Mouse (Mus musculus) layer of hippocampus, postnatal 10 days (tissue): Measurements from ENCODE around the gene Ccl4. TPM values are rescaled to one million over a fixed set of nuclear protein-coding genes. Genes with fewer than 3 reads are reported as not detected.

Experiments used
- DNase-seq, 2 experiments: peaks; one replicate each; pipeline ENCODE4 v3.0.0; 2021; ENCODE audit warnings: low spot score in 2 of 2
- long read RNA-seq: library from polyadenylated mRNA; stranded (forward); transcript quantifications from one replicate; pipeline ENCODE4 v2.0.0, GENCODE M21; 2023
- total RNA-seq, 2 experiments: library from RNA; stranded (reverse); gene quantifications; 2 replicates each; pipeline ENCODE4 v1.2.3; 2021

Gene Ccl4
- total RNA-seq, result not detected
- long read RNA-seq, result 0 reads

GRCm38 (mm10) chr11:83662204-83662603 lies at the start of gene Ccl4:
Ccl4 (plus strand) TSS chr11:83662584.
- DNase-seq, result no peak

- no peak for DNase-seq
Observed at GRCm38 (mm10) chr11:83616586-83616985, 45.8 kb upstream of the Ccl4 start.

GRCm38 (mm10) chr11:83618238-83618637 lies 44.1 kb upstream of the Ccl4 start:
- no peak for DNase-seq

- DNase-seq, result no peak
Observed at GRCm38 (mm10) chr11:83619037-83619436, 43.3 kb upstream of the Ccl4 start.

- no peak for DNase-seq
Observed at GRCm38 (mm10) chr11:83623586-83623985, 38.8 kb upstream of the Ccl4 start.

GRCm38 (mm10) chr11:83628808-83629207 lies 33.6 kb upstream of the Ccl4 start:
- no peak for DNase-seq

- no peak for DNase-seq
Observed at GRCm38 (mm10) chr11:83630630-83631029, 31.8 kb upstream of the Ccl4 start.

GRCm38 (mm10) chr11:83631065-83631464 lies 31.3 kb upstream of the Ccl4 start:
- DNase-seq, result no peak

GRCm38 (mm10) chr11:83632744-83633143 lies 29.6 kb upstream of the Ccl4 start:
- DNase-seq, result peak; percentile 13

- no peak for DNase-seq
Observed at GRCm38 (mm10) chr11:83634425-83634824, 28.0 kb upstream of the Ccl4 start.

- no peak for DNase-seq
Observed at GRCm38 (mm10) chr11:83634898-83635297, 27.5 kb upstream of the Ccl4 start.

GRCm38 (mm10) chr11:83636742-83637235 lies 25.6 kb upstream of the Ccl4 start:
- no peak for DNase-seq

- DNase-seq, result no peak
Observed at GRCm38 (mm10) chr11:83638934-83639333, 23.4 kb upstream of the Ccl4 start.

- no peak for DNase-seq
Observed at GRCm38 (mm10) chr11:83639533-83639932, 22.9 kb upstream of the Ccl4 start.

- no peak for DNase-seq
Observed at GRCm38 (mm10) chr11:83640141-83640540, 22.2 kb upstream of the Ccl4 start.

- no peak for DNase-seq
Observed at GRCm38 (mm10) chr11:83641216-83641615, 21.2 kb upstream of the Ccl4 start.

- no peak for DNase-seq
Observed at GRCm38 (mm10) chr11:83645521-83645920, 16.9 kb upstream of the Ccl4 start, which contains the start of gene Rpl9-ps1. Rpl9-ps1 (minus strand) TSS chr11:83645621.

- DNase-seq, result no peak
Observed at GRCm38 (mm10) chr11:83646356-83647149, 15.8 kb upstream of the Ccl4 start.

- DNase-seq, result no peak
Observed at GRCm38 (mm10) chr11:83649305-83649841, 13.0 kb upstream of the Ccl4 start, which contains the start of gene Ccl3. Ccl3 (minus strand) TSS chr11:83649355.

- no peak for DNase-seq
Observed at GRCm38 (mm10) chr11:83654606-83655005, 7.8 kb upstream of the Ccl4 start.

GRCm38 (mm10) chr11:83657508-83657907 lies 4.9 kb upstream of the Ccl4 start:
- DNase-seq, result no peak

- DNase-seq, result no peak
Observed at GRCm38 (mm10) chr11:83658797-83659196, 3.6 kb upstream of the Ccl4 start.

- no peak for DNase-seq
Observed at GRCm38 (mm10) chr11:83663532-83663931, 1.1 kb downstream of the Ccl4 start.
